Mouse (Mus musculus) olfactory bulb, adult 2 months (tissue): ENCODE results near the gene Tspan9.

Experiments
- CTCF ChIP-seq: fragments of 200-500 bp; IDR thresholded peaks from 2 replicates; pipeline ENCODE4 v1.5.1; 2012; ENCODE audit warnings: low read depth, mild to moderate bottlenecking, low read length, moderate library complexity; ENCODE audit not compliant: insufficient read depth
- POLR2A ChIP-seq: fragments of 200-500 bp; IDR thresholded peaks from 2 replicates; pipeline ENCODE4 v1.6.1; 2012; ENCODE audit warnings: mild to moderate bottlenecking, low read depth, low read length, moderate library complexity; ENCODE audit not compliant: insufficient read depth

- no peak for TF ChIP-seq CTCF
- TF ChIP-seq POLR2A = no peak
Measured at GRCm38 (mm10) chr6:128011071-128011477, 132.3 kb downstream of the Tspan9 start.
